Mouse (Mus musculus) lung, embryonic 15.5 days (tissue): Measurements from ENCODE around the gene Wdr70. TPM values are rescaled to one million over a fixed set of nuclear protein-coding genes. Genes with fewer than 3 reads are reported as not detected.

ENCODE experiments used
- ATAC-seq: fragments of 200-750 bp; cut with Nextera tagmentation; 2 replicates; pipeline ENCODE4 v1.8.0; 2017; ENCODE audit warnings: moderate number of reproducible peaks, borderline replicate concordance; ENCODE audit not compliant: low FRiP score, low TSS enrichment; ENCODE audit errors: extremely low read depth
- H3K27ac ChIP-seq: fragments of 300-500 bp; sonication (generic); 2 replicates; pipeline ENCODE4 v1.5.1; 2015; ENCODE audit warnings: moderate library complexity, mild to moderate bottlenecking, inconsistent platforms
- H3K27me3 ChIP-seq: fragments of 300-500 bp; sonication (generic); 2 replicates; pipeline ENCODE4 v1.6.1; 2015; ENCODE audit warnings: inconsistent platforms
- H3K36me3 ChIP-seq: fragments of 300-500 bp; sonication (generic); 2 replicates; pipeline ENCODE4 v1.6.1; 2015; ENCODE audit warnings: inconsistent platforms
- H3K4me1 ChIP-seq: fragments of 300-500 bp; sonication (generic); 2 replicates; pipeline ENCODE4 v1.6.1; 2015; ENCODE audit warnings: inconsistent platforms
- H3K4me2 ChIP-seq: fragments of 300-500 bp; sonication (generic); 2 replicates; pipeline ENCODE4 v1.6.1; 2015; ENCODE audit warnings: inconsistent platforms, mild to moderate bottlenecking, moderate library complexity
- H3K4me3 ChIP-seq: fragments of 300-500 bp; sonication (generic); 2 replicates; pipeline ENCODE4 v1.5.1; 2015; ENCODE audit warnings: mild to moderate bottlenecking, inconsistent platforms
- H3K9ac ChIP-seq: fragments of 300-500 bp; sonication (generic); 2 replicates; pipeline ENCODE4 v1.6.1; 2015; ENCODE audit warnings: inconsistent platforms
- H3K9me3 ChIP-seq: fragments of 300-500 bp; sonication (generic); 2 replicates; pipeline ENCODE4 v1.6.1; 2016; ENCODE audit warnings: inconsistent platforms
- WGBS: fragments of 180-500 bp; shearing (Covaris S2); methylation state at CpG from one replicate; pipeline ENCODE4 v1.1.7; 2015; 5-methylcytosine and 5-hydroxymethylcytosine counted together
- polyA plus RNA-seq: library from polyadenylated mRNA; unstranded; fragments of >200 nt; fragmentation: Nextera tagmentation; extraction: Ambion mirVana; gene quantifications from 2 replicates; pipeline ENCODE4 v1.2.1, GENCODE M21; 2015

The Wdr70 gene
- polyA plus RNA-seq, 1 experiment from 2014 or later, result 54.1 TPM

DNA sequence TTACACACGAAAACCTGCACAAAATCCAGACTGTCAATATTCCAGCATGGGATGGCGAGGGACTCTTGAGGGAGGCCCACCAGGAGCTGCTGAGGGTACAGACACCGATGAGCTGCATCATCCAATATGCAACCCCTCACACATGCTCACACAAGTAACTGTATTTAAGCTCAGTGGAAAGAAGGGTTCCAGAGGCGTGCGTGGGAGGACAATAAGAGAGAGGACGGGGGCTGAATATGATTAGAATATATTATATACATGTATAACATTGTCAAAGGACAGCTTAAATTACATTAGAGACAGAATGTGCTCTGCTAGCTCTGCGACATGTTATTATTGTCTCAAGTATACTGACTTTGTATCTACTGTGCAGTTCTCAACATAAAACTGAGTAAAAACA lies 87.6 kb downstream of the Wdr70 start:
- H3K4me1 ChIP-seq, result no peaks in the 10 kb centered on the region
- no peaks in the 10 kb centered on the region for H3K9me3 ChIP-seq
- H3K27ac ChIP-seq, result no peak overlapping the region
- no peak for ATAC-seq
- no peak overlapping the region for H3K4me3 ChIP-seq
- H3K27me3 ChIP-seq, result no peaks in the 10 kb centered on the region
- H3K9ac ChIP-seq, result no peak overlapping the region
- WGBS, result 90% methylated on average over 7 of the region's 7 CpGs
- H3K36me3 ChIP-seq, result no peaks in the 10 kb centered on the region
- H3K4me2 ChIP-seq, result no peak overlapping the region

DNA sequence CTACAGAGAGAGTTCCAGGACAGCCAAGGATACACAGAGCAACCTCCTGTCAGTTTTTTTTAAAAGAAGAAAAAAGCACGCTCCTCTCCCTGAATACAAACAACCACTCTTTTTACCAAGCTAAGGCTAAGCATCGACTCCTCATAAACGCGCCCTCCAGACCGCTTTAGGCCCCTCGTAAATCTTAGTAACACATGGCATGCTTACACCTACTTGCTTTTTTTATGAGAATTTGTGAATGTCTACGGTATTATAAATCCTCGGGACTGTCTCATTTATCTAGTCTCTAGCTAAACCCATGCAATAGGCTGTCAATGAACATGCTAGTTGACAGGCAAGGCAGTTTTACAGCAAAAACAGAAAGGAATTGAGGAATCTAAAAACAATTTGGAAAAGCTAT lies 91.6 kb downstream of the Wdr70 start:
- Histone ChIP-seq H3K4me3 (no peak overlapping the region), H3K9ac (no peak overlapping the region), H3K4me2 (no peak overlapping the region), H3K36me3 (no peaks in the 10 kb centered on the region), H3K9me3 (no peaks in the 10 kb centered on the region), H3K27ac (no peak overlapping the region), H3K27me3 (no peaks in the 10 kb centered on the region), H3K4me1 (no peaks in the 10 kb centered on the region)
- ATAC-seq, result no peak
- 58% methylated on average over 8 of the region's 8 CpGs for WGBS

DNA sequence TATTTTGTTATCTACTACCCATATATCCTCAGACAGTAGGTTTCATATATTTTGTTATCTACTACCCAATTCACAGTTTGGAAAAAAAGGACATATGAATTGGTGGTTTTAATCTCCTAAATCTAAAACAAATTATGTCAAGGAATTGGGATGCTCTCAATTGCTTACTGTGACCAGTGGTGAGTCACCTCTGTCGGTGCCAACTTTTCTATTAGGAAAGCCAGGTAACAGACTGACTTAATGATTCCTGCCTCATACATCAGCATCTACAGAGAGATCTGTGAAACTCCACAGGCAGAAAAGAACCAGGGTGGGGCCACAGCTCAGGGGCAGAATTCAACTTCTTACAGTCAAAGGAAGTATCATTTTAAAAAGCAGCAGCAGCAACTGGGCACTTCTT lies 93.0 kb downstream of the Wdr70 start:
- no peak for ATAC-seq
- no peaks in the 10 kb centered on the region for H3K4me1 ChIP-seq
- WGBS, result 86% methylated on average over 1 of the region's 1 CpGs
- no peak overlapping the region for H3K9ac ChIP-seq
- H3K27me3 ChIP-seq, result no peaks in the 10 kb centered on the region
- H3K4me3 ChIP-seq, result no peak overlapping the region
- H3K27ac ChIP-seq, result no peak overlapping the region
- H3K9me3 ChIP-seq, result no peaks in the 10 kb centered on the region
- H3K4me2 ChIP-seq, result no peak overlapping the region
- H3K36me3 ChIP-seq, result no peaks in the 10 kb centered on the region

GRCm38 (mm10) chr15:8005506-8005905 lies 93.5 kb downstream of the Wdr70 start:
- Histone ChIP-seq H3K36me3 (no peaks in the 10 kb centered on the region), H3K9me3 (no peaks in the 10 kb centered on the region), H3K9ac (no peak overlapping the region), H3K27me3 (no peaks in the 10 kb centered on the region), H3K27ac (no peak overlapping the region), H3K4me3 (no peak overlapping the region), H3K4me1 (no peaks in the 10 kb centered on the region), H3K4me2 (no peak overlapping the region)
- ATAC-seq, result no peak
- 50% methylated on average over 5 of the region's 5 CpGs for WGBS

GRCm38 (mm10) chr15:8003789-8004188 lies 95.2 kb downstream of the Wdr70 start:
- ATAC-seq, result no peak
- Histone ChIP-seq H3K27me3 (no peaks in the 10 kb centered on the region), H3K27ac (no peak overlapping the region), H3K9me3 (no peaks in the 10 kb centered on the region), H3K4me3 (no peak overlapping the region), H3K36me3 (no peaks in the 10 kb centered on the region), H3K4me2 (no peak overlapping the region), H3K9ac (no peak overlapping the region), H3K4me1 (no peaks in the 10 kb centered on the region)
- 55% methylated on average over 8 of the region's 8 CpGs for WGBS

DNA sequence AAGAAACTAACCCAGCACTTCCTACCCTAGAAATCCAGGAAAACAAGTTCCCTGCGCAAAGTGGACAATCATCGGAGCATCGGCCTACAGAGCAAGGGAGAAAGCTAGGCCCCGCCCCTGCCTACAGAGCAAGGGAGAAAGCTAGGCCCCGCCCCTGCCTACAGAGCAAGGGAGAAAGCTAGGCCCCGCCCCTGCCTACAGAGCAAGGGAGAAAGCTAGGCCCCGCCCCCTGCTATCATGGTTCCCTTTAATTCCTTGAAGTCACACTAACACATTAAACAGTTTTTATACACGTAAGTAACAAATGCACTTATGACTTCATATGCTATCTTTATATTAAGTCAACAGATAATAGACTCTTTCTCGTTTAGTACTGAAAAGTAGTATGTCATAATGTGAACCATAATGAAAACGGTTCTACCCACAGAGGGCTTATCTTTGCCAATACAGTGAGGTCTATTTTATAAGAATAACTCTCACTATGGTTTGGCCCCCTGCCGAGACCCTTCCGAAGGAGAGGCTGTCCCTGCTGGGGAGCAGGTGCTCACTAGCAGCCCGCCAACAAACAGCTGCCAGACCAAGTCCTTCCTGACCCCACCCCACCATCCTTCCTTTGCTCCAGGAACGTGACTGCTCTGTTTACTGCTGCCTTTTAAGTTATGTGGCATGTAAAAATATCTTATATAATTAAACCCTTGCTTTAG lies 100.0 kb downstream of the Wdr70 start:
- Histone ChIP-seq H3K9me3 (no peaks in the 10 kb centered on the region), H3K36me3 (no peaks in the 10 kb centered on the region), H3K4me2 (no peak overlapping the region), H3K4me3 (no peak overlapping the region), H3K27me3 (no peaks in the 10 kb centered on the region), H3K27ac (no peak overlapping the region), H3K4me1 (no peaks in the 10 kb centered on the region), H3K9ac (no peak overlapping the region)
- WGBS, result 64% methylated on average over 14 of the region's 14 CpGs
- ATAC-seq, result no peak

DNA sequence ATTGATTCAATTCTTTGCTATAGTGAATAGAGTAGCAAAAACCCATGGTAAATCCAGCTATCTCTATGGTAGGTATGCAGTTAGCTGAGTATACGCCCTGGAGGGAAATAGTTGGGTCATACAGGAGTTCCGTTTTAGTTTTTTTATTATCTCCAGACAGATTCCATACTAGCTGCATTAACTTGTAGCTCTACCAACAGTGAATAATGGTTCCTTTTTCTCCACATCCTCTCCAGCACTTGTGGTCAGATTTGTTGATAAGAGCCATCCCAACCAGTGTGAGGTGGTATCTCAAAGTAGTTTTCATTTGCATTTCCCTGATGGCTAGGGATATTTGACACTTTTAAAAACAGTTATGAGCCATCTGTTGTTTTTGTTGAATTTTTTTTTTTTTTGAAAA lies 100.9 kb downstream of the Wdr70 start:
- H3K4me2 ChIP-seq, result no peak overlapping the region
- H3K9ac ChIP-seq, result no peak overlapping the region
- H3K27ac ChIP-seq, result no peak overlapping the region
- H3K4me3 ChIP-seq, result no peak overlapping the region
- WGBS, result 72% methylated on average over 2 of the region's 2 CpGs
- no peaks in the 10 kb centered on the region for H3K4me1 ChIP-seq
- H3K27me3 ChIP-seq, result no peaks in the 10 kb centered on the region
- no peaks in the 10 kb centered on the region for H3K9me3 ChIP-seq
- no peaks in the 10 kb centered on the region for H3K36me3 ChIP-seq
- ATAC-seq, result no peak

GRCm38 (mm10) chr15:7993721-7994120 lies 105.3 kb downstream of the Wdr70 start:
- no peak overlapping the region for H3K27ac ChIP-seq
- H3K27me3 ChIP-seq, result no peaks in the 10 kb centered on the region
- no peaks in the 10 kb centered on the region for H3K9me3 ChIP-seq
- no peak for ATAC-seq
- no peaks in the 10 kb centered on the region for H3K36me3 ChIP-seq
- no peak overlapping the region for H3K4me2 ChIP-seq
- no peak overlapping the region for H3K4me3 ChIP-seq
- H3K4me1 ChIP-seq, result no peaks in the 10 kb centered on the region
- WGBS, result 72% methylated on average over 6 of the region's 6 CpGs
- H3K9ac ChIP-seq, result no peak overlapping the region

DNA sequence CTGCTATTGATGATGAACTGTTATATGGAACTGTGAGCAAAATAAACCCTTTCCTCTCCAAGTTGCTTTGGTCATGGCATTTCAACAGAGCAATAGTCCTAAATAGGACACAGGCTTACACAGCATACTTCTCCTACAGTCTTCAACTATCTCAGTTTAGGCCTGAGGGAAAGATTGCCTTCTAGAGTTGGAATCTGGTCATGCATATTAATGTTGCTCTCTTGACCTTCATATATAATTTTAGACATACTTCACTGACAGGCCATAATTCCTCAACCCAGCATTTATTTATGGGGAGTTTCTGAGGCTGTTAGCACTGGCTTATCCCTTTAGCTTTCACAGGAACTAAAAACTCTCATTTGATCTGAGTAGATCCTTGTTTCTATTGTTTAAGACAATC lies 108.9 kb downstream of the Wdr70 start:
- no peak for ATAC-seq
- Histone ChIP-seq H3K9me3 (no peaks in the 10 kb centered on the region), H3K4me2 (no peak overlapping the region), H3K36me3 (no peaks in the 10 kb centered on the region), H3K9ac (no peak overlapping the region), H3K4me3 (no peak overlapping the region), H3K27me3 (no peaks in the 10 kb centered on the region), H3K27ac (no peak overlapping the region), H3K4me1 (no peaks in the 10 kb centered on the region)

GRCm38 (mm10) chr15:7987374-7987773 lies 111.6 kb downstream of the Wdr70 start:
- 84% methylated on average over 8 of the region's 8 CpGs for WGBS
- Histone ChIP-seq H3K4me1 (no peaks in the 10 kb centered on the region), H3K9me3 (no peaks in the 10 kb centered on the region), H3K9ac (no peak overlapping the region), H3K4me2 (no peak overlapping the region), H3K27me3 (no peaks in the 10 kb centered on the region), H3K27ac (no peak overlapping the region), H3K4me3 (no peak overlapping the region), H3K36me3 (no peaks in the 10 kb centered on the region)
- no peak for ATAC-seq

DNA sequence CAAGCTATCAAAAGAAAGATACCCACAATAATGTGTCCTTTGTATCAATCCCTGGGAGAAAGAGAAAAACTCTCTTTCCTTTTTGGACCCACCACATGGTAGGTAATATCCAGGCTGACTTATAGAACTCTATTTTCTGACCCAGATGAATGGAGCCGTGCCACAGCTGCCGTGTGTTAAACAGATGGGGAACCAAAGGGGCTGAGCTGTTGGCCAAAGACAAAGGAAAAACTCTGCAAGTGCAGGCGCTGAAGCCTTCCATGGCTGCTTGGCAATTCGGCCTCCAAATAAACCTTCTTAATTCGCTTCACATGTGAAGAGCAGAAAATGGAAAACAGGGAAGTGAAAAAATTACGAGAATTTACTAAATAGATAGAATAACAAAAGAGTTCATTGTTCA lies 112.7 kb downstream of the Wdr70 start:
- no peak overlapping the region for H3K4me2 ChIP-seq
- ATAC-seq, result no peak
- no peaks in the 10 kb centered on the region for H3K4me1 ChIP-seq
- H3K27ac ChIP-seq, result no peak overlapping the region
- H3K4me3 ChIP-seq, result no peak overlapping the region
- no peak overlapping the region for H3K9ac ChIP-seq
- no peaks in the 10 kb centered on the region for H3K9me3 ChIP-seq
- no peaks in the 10 kb centered on the region for H3K36me3 ChIP-seq
- H3K27me3 ChIP-seq, result no peaks in the 10 kb centered on the region
- WGBS, result 58% methylated on average over 6 of the region's 6 CpGs

DNA sequence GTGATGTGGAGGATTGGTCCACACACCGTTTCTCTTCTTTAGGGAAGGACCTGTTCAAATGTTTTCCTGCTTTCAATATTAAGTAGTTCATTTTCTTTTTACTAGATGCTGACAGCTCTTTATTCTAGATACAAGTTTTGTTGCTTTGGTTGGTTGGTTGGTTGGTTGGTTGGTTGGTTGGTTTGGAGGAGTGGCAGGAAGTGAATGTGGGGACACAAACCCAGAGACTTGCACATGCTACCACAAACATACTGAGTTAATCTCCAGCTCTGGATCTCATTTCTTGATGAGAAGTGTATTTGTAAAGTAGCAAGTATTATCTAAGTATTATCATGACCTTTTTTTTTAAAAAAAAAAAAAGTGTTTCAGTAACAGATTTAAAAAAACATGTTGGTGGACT lies 120.4 kb downstream of the Wdr70 start:
- Histone ChIP-seq H3K9me3 (no peaks in the 10 kb centered on the region), H3K4me2 (no peak overlapping the region), H3K36me3 (no peaks in the 10 kb centered on the region; the same call in 1 of the 2 replicates), H3K27me3 (no peaks in the 10 kb centered on the region), H3K27ac (no peak overlapping the region), H3K9ac (no peak overlapping the region), H3K4me3 (no peak overlapping the region), H3K4me1 (no peaks in the 10 kb centered on the region)
- ATAC-seq, result no peak
- 93% methylated on average over 1 of the region's 1 CpGs for WGBS

DNA sequence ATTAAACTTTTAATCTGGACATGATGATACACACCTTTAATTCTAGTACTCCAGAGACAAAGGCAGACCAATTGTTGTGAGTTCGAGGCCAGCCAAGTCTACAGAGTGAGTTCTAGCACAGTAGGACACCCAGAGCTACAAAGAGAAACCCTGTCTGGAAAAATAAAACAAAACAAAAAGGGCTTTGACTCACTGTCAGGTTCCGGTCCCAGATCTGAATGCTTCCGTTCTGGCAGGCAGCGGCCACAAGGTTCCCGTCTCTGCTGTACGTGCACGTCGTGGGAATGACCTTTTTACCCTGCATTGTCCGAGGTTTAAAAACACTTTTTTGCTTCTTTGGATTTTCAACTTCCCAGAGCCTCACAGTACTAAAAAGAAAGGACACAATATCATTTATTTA lies 122.2 kb downstream of the Wdr70 start:
- 66% methylated on average over 9 of the region's 9 CpGs for WGBS
- no peak overlapping the region for H3K9ac ChIP-seq
- no peaks in the 10 kb centered on the region for H3K4me1 ChIP-seq
- H3K27me3 ChIP-seq, result no peaks in the 10 kb centered on the region
- no peak overlapping the region for H3K4me3 ChIP-seq
- no peaks in the 10 kb centered on the region for H3K9me3 ChIP-seq
- no peak overlapping the region for H3K27ac ChIP-seq
- H3K36me3 ChIP-seq, result no peaks in the 10 kb centered on the region; the same call in 1 of the 2 replicates
- H3K4me2 ChIP-seq, result no peak overlapping the region
- ATAC-seq, result no peak
